Mouse (Mus musculus): ENCODE measurements around the gene Padi2.

The Padi2 gene

DNA sequence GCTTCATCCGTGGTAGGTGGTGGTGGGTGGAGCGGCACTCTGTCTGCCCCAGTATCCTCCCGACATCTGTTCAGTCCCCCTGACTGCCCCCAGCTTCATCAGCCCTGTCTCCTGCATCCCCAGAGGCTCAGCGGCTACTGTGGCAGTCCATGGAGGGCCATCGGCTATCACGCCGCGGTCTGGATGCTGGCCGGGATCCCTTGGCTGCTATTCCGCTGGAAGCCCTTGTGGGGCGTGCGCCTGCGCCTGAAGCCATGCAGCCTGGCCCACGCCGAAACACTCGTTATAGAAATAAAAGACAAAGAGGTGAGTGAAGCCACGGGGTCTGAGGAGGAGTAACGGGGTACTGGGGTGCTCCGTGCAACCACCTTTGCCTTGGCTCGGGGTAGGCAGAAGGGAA is 86.1 kb downstream of the Padi2 start:
- no peak for DNase-seq

DNA sequence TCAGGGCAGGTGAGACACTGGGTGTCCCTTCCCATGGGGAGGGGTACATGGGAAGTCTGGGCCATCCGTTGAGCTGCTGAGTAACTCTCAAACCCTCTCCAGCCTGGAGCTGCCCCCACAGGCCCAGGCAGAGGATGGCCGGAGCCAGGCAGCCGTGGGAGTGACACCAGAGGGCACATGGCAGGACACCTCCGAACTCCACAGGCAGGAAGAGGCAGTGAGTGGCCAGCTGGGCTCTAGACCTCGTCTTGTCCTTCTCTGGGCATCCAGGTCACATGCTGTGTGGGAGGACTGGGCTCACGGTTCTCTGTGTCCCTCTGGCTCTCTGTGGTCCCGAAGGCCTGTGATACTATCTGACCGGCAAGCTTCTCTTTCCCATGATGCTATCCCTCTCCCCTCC is 87.7 kb downstream of the Padi2 start:
- no peak for DNase-seq

GRCm38 (mm10) chr4:140995811-140996210 is 89.7 kb downstream of the Padi2 start:
- DNase-seq = no peak

- DNase-seq = no peak
These were observed 90.7 kb downstream of the Padi2 start for GRCm38 (mm10) chr4:140996812-140997211.
